Mouse (Mus musculus) neural tube, embryonic 14.5 days (tissue): ENCODE results near the gene Gbp5. TPM values are rescaled to one million over a fixed set of nuclear protein-coding genes. Genes with fewer than 3 reads are reported as not detected.
"Not testable (repeated sequence)": the region's sequence is repeated elsewhere in the genome, so short reads cannot be mapped to it uniquely, and the experiment has no call there.

Source experiments
- ATAC-seq: fragments of 200-750 bp; cut with Nextera tagmentation; 2 replicates; pipeline ENCODE4 v1.8.0; 2017; ENCODE audit warnings: low read depth, mild to moderate bottlenecking, moderate TSS enrichment, moderate library complexity
- H3K27ac ChIP-seq: fragments of 300-500 bp; sonication (generic); 2 replicates; pipeline ENCODE4 v1.5.1; 2014; ENCODE audit warnings: low read depth, mild to moderate bottlenecking, control low read depth, low read length, moderate library complexity, mixed read lengths
- H3K27me3 ChIP-seq: fragments of 300-500 bp; sonication (generic); 2 replicates; pipeline ENCODE4 v1.6.1; 2014; ENCODE audit warnings: low read length; ENCODE audit not compliant: control insufficient read depth, insufficient read depth
- H3K36me3 ChIP-seq: fragments of 300-500 bp; sonication (generic); 2 replicates; pipeline ENCODE4 v1.6.1; 2014; ENCODE audit warnings: low read length, mixed read lengths; ENCODE audit not compliant: control insufficient read depth, insufficient read depth
- H3K4me1 ChIP-seq: fragments of 300-500 bp; sonication (generic); 2 replicates; pipeline ENCODE4 v1.6.1; 2014; ENCODE audit warnings: low read length; ENCODE audit not compliant: control insufficient read depth, insufficient read depth
- H3K4me2 ChIP-seq: fragments of 300-500 bp; sonication (generic); 2 replicates; pipeline ENCODE4 v1.6.1; 2014; ENCODE audit warnings: mild to moderate bottlenecking, low read depth, low read length, control low read depth
- H3K4me3 ChIP-seq: fragments of 300-500 bp; sonication (generic); 2 replicates; pipeline ENCODE4 v1.5.1; 2014; ENCODE audit warnings: low read depth, low read length, control low read depth, mixed read lengths
- H3K9ac ChIP-seq: fragments of 300-500 bp; sonication (generic); replicated peaks from 2 replicates; pipeline ENCODE4 v1.6.1; 2014; ENCODE audit warnings: low read depth, mild to moderate bottlenecking, control low read depth, low read length, mixed read lengths
- H3K9me3 ChIP-seq: fragments of 300-500 bp; sonication (generic); 2 replicates; pipeline ENCODE4 v1.6.1; 2016; ENCODE audit warnings: low read length; ENCODE audit not compliant: control insufficient read depth
- WGBS: fragments of 180-500 bp; shearing (Covaris S2); extraction: QIAGEN DNeasy Blood & Tissue Kit; methylation state at CpG from one replicate; pipeline ENCODE4 v1.1.7; 2014; 5-methylcytosine and 5-hydroxymethylcytosine counted together
- polyA plus RNA-seq: library from polyadenylated mRNA; unstranded; fragments of >200 nt; fragmentation: Nextera tagmentation; extraction: Ambion mirVana; gene quantifications from 2 replicates; pipeline ENCODE4 v1.2.1, GENCODE M21; 2014

The Gbp5 gene
- polyA plus RNA-seq, 1 experiment from 2014 or later = 0.11 TPM

- peak; percentile 74; the same call in 1 of the 2 replicates for ATAC-seq
- no peaks in the 10 kb centered on the region for H3K27me3 ChIP-seq
- no peaks in the 10 kb centered on the region for H3K36me3 ChIP-seq
- no peaks in the 10 kb centered on the region for H3K9me3 ChIP-seq
- 24% methylated on average over 12 of the region's 12 CpGs for WGBS
- H3K27ac ChIP-seq = no peak overlapping the region
- H3K4me1 ChIP-seq = no peaks in the 10 kb centered on the region
- H3K9ac ChIP-seq = no peak overlapping the region
- no peak overlapping the region for H3K4me3 ChIP-seq
- peak overlapping the region; percentile 35; the same call in 1 of the 2 replicates for H3K4me2 ChIP-seq
These were observed 66.6 kb downstream of the Gbp5 start for GRCm38 (mm10) chr3:142560296-142560948.

GRCm38 (mm10) chr3:142561045-142561646, 67.4 kb downstream of the Gbp5 start:
- ATAC-seq = no peak
- Histone ChIP-seq H3K36me3 (no peaks in the 10 kb centered on the region), H3K9ac (no peak overlapping the region), H3K4me1 (no peaks in the 10 kb centered on the region), H3K4me3 (no peak overlapping the region), H3K9me3 (no peaks in the 10 kb centered on the region), H3K27ac (no peak overlapping the region), H3K27me3 (no peaks in the 10 kb centered on the region), H3K4me2 (no peak overlapping the region)
- WGBS = 90% methylated on average over 14 of the region's 14 CpGs

GRCm38 (mm10) chr3:142561666-142562065, 67.9 kb downstream of the Gbp5 start:
- no peaks in the 10 kb centered on the region for H3K4me1 ChIP-seq
- H3K27ac ChIP-seq = no peak overlapping the region
- no peak overlapping the region for H3K4me2 ChIP-seq
- WGBS = 85% methylated on average over 7 of the region's 7 CpGs
- H3K27me3 ChIP-seq = no peaks in the 10 kb centered on the region
- H3K4me3 ChIP-seq = no peak overlapping the region
- no peaks in the 10 kb centered on the region for H3K9me3 ChIP-seq
- no peaks in the 10 kb centered on the region for H3K36me3 ChIP-seq
- ATAC-seq = no peak
- H3K9ac ChIP-seq = no peak overlapping the region

GRCm38 (mm10) chr3:142567490-142567889, 73.7 kb downstream of the Gbp5 start:
- WGBS = 70% methylated on average over 5 of the region's 5 CpGs
- not testable (repeated sequence) for H3K4me2 ChIP-seq, H3K27ac ChIP-seq, H3K9me3 ChIP-seq, H3K4me3 ChIP-seq, H3K9ac ChIP-seq, H3K27me3 ChIP-seq, H3K4me1 ChIP-seq, H3K36me3 ChIP-seq, ATAC-seq

GRCm38 (mm10) chr3:142570738-142571137, 77.0 kb downstream of the Gbp5 start:
- Histone ChIP-seq H3K9ac (no peak overlapping the region), H3K27ac (no peak overlapping the region), H3K4me1 (no peaks in the 10 kb centered on the region), H3K27me3 (no peaks in the 10 kb centered on the region), H3K4me2 (no peak overlapping the region), H3K4me3 (no peak overlapping the region), H3K36me3 (no peaks in the 10 kb centered on the region), H3K9me3 (no peaks in the 10 kb centered on the region)
- WGBS = 88% methylated on average over 4 of the region's 4 CpGs
- ATAC-seq = no peak

Other genes with a start within 250 kb of the Gbp5 start
- 16.8 and 19.8 TPM in 2 replicates for gene Pdlim5, start 98.3 kb upstream of the Gbp5 start, polyA plus RNA-seq
- gene Gbp7, start 36.4 kb downstream of the Gbp5 start, polyA plus RNA-seq = 1.0 and 2.4 TPM in 2 replicates
- gene Gbp3, start 66.0 kb downstream of the Gbp5 start, polyA plus RNA-seq = 0.64 and 0.86 TPM in 2 replicates
- not detected in 2 replicates for gene Gbp2b, start 100.9 kb downstream of the Gbp5 start, polyA plus RNA-seq
- 0.16 and 0.54 TPM in 2 replicates for gene Gbp2, start 126.6 kb downstream of the Gbp5 start, polyA plus RNA-seq
- gene Kyat3, start 207.1 kb downstream of the Gbp5 start, polyA plus RNA-seq = 6.3 and 7.7 TPM in 2 replicates